Mouse (Mus musculus): ENCODE measurements at regions not wholly inside any gene's neighbourhood (a gene's known extent, or its start where the extent isn't known, plus 50 kb on each side); places are given as distances from the start of the nearest gene placed in this dataset.

DNA sequence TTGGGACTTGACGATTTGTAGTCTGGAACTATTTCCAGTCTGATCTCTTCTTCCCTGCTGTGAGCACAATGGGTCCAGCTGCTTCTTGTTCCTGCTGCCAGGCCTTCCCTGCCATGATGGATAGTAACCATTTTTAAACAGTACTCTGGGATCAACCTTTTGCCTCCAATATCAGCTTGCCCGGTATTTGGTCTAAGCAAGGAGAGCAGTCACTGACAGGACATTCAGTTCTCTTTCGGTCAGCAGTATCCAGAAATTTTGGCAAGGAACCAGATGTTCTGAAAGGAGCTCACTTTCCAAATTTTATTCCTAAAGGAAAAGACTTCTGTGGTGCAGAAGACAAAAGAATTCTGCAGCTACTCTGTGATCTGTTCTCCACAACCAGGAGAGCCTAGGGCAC, 162.6 kb upstream of the Mki67 start:
- TF ChIP-seq CTCF (IDR thresholded peaks at IDR 0.05; ENCODE audit: borderline replicate concordance, insufficient read depth, low read length) = no peak
- TF ChIP-seq POLR2A (IDR thresholded peaks at IDR 0.05; ENCODE audit: low read depth, low read length) = no peak

All from embryonic fibroblast, embryonic 13.5 days (primary cell).